Mouse (Mus musculus): ENCODE data around the gene Fcho2. TPM values are rescaled to one million over a fixed set of nuclear protein-coding genes. Genes with fewer than 3 reads are reported as not detected.

The Fcho2 gene
- total RNA-seq, 2 experiments from 2014 or later: 36.8 to 43.1 TPM

DNA sequence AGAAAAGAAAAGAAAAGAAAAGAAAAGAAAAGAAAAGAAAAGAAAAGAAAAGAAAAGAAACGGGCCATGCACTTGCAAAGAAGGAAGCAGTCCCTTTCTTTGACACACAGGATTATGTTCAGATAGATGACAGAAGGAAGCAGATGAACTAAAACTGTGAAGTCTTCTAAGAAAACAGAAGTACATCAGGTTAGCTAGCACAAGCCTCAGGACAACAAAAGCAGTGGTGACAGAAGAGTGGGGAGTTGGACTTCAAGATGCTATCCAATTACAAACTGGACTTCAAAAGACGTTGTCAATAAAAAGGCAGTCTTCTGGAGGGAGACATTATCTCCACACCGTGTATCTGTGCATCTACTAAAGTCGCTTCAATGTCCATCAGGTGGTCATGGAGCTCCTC is 3.0 kb downstream of the Fcho2 start:
- intact Hi-C loops (cut with DNase I): no loop called here

DNA sequence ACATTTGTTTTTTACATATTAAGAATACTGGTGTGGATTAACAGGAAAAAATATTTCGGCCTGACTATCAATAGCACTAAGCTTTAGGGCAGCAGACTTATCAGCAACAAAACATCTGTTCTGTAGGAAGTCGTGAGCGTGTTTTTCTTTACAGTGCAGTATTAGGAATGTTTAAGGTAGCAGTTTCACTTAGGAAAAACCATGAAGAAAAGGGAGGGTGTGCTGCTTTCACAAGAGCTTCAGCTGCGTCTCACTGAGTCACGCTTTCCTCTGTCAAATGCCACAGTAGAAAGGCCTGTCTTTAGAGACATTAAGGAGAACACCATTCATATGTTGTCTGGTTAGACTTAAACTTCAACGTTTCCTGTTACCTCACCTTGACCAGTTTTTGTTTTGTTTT is 5.1 kb downstream of the Fcho2 start:
- intact Hi-C loops (cut with DNase I): no loop called here

More for the DNA sequence above, 3.0 kb downstream of the Fcho2 start:
- no peak for DNase-seq (ENCODE audit: low spot score in 2 of 2)

DNA sequence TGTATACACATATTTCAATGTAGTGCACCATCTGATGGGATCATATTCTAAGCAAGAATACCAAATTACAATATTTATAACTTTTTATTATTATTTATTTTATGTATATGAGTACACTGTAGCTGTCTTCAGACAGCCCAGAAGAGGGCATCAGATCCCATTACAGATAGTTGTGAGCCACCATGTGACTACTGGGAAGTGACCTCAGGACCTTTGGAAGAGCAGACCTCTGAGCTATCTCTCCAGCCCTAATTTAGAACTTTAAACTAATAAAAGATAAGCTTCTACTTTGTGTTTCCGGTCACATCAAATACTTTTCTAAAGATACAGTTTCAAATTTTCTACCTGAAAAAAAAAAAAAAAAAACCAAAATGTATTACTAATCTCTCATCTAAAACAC is 6.2 kb downstream of the Fcho2 start:
- intact Hi-C loops (cut with DNase I): no loop called here
- DNase-seq (ENCODE audit: low spot score in 2 of 2): no peak

More for the DNA sequence above, 5.1 kb downstream of the Fcho2 start:
- peak in 1 of 2 experiments; percentile 55 for DNase-seq (ENCODE audit: low spot score in 2 of 2)

DNA sequence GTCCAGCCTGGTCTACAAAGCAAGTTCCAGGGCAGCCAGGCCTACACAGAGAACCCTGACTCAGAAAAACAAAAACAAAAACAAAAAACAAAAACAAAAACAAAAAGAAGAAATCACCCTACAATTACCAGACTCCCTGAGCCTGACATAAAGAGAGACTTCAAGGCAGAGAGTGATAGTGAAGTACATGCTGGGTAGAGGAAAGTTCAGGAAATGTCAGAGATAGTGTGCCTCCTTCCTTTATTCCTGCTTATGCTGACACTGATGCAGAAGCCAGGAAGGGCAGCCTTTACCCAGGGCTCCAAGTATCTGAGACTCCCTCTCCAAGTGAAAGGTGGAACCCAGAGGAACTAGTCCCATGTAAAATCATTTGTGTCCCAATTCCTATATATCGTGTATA is 10.8 kb downstream of the Fcho2 start:
- no peak for DNase-seq (ENCODE audit: low spot score in 2 of 2)

DNA sequence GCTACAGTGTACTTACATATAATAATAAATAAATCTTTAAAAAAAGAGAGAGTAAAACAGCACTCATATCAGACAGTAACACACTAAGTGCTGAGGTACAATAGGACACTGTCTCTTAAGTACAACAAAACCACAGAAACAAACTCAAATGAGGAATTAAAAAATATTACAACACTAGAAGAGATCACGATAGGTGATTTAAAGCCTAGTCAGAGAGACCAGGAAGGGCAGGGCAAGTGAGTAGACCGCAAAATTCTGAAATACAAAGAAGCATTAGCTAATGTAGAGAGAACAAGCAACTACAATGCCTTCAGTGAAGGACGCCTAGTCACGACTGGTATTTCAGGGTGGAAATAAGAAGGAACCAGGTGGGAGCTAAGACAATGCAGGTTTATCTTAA is 11.6 kb downstream of the Fcho2 start:
- intact Hi-C loops (cut with DNase I): no loop called here
- DNase-seq (ENCODE audit: low spot score in 2 of 2): no peak

More for the DNA sequence above, 10.8 kb downstream of the Fcho2 start:
- intact Hi-C loops (cut with DNase I): no loop called here

DNA sequence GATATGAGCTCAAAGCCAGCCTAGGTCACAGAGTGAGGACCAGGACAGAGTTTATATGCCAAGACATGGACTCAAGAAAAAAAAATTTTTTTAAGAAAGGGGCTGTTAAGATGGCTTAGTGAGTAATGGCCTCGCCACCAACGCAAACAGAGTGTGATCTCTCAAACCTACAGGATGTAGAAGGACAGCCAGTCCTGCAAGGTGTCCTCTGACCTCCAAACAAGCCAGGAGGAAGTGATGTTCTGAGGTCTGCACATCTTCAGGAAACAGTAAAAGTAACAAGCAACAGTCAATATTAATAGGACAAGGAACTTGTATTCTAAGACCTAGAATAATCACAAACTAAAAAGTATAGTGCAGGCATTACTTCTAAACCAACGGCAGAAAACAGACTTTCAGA is 12.3 kb downstream of the Fcho2 start:
- intact Hi-C loops (cut with DNase I): no loop called here
- DNase-seq (ENCODE audit: low spot score in 2 of 2): no peak

DNA sequence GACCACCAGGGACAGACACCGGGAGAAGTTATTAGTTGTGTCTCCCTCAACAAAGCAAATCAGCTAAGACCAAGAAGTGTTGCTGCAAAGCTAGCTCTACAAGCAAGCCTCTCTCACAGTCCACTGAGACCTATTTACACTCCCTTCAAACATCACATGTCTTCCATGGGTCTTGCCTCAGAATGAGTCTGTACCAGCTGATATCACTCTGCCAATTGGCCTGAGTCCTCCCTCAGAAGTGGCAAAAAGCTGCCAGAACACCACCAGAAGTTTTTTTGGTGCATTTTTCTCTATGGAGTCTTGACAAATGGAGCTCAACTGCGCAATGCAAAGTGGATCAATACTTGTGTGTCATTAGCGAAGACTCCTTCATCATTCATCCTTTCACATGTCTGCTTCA is 19.7 kb downstream of the Fcho2 start:
- DNase-seq (ENCODE audit: low spot score in 2 of 2): no peak
- intact Hi-C loops (cut with DNase I): no loop called here

DNA sequence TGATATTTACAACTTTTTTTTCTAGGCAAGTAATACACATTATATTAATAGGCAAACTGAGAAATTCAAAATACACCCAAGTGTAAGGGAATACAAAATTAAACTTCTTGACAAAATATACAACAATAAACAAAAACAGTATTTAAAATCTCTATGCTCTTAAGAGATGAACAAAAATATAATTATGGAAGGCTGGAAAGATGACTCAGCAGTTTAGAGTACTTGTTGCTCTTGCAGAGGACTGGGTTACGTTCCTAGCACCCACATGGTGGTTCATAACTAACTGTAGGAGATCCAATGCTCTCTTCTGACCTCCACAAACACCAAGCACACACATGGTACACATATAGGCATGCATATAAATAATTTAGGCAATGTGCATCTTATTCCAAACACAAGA is 22.4 kb downstream of the Fcho2 start:
- DNase-seq (ENCODE audit: low spot score in 2 of 2): no peak
- intact Hi-C loops (cut with DNase I): no loop called here

DNA sequence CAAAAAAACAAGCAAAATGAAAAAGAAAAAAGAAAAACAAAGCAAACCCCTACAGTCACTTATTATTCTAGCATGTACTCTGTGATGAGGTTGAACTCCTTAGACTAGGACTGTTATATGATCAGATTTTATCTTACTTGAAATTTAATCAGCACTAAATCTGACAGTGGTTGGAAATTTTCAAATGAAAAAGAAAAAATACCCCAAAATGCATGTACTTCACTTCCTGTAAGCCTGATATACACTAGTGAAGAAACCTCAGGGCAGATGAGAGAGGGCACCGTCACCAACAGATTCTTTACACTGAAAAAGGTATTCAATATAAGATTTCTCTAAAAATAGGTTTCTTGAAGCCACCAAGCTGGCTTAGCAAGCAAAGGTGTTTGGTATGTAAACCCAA is 23.6 kb downstream of the Fcho2 start:
- intact Hi-C loops (cut with DNase I): no loop called here
- no peak for DNase-seq (ENCODE audit: low spot score in 2 of 2)

DNA sequence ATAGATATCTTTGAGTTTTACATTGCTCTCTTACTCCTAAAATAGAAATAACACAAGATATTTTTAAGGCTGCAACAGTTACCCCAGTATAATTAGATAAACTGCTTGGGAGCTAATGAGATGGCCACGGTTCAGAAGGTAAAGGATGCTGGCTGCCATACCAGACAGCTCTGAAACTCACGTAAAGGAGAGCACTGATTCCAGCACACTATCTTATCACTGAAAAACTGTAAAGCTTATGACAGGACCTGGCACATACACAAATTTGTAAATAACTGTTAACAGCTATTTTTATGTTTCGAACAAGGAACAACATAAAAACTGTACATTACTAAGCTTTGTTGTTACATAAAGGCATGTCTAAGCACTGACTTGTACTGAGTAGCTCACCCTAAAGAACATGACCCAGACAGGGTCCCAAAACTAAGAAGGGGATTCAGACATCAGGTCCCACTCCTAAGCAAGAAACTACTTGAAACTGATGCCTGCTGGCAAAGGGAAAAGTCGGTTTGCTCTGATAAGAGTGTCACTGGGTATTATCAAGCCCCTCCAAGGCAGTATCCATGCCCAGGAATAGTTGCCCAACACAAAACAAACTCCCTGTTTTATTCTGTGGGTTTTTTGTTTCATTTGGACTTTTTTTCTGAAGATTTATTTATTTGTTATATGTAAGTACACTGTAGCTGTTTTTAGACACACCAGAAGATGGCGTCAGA is 28.1 kb downstream of the Fcho2 start:
- intact Hi-C loops (cut with DNase I): no loop called here
- DNase-seq (ENCODE audit: low spot score in 2 of 2): no peak

DNA sequence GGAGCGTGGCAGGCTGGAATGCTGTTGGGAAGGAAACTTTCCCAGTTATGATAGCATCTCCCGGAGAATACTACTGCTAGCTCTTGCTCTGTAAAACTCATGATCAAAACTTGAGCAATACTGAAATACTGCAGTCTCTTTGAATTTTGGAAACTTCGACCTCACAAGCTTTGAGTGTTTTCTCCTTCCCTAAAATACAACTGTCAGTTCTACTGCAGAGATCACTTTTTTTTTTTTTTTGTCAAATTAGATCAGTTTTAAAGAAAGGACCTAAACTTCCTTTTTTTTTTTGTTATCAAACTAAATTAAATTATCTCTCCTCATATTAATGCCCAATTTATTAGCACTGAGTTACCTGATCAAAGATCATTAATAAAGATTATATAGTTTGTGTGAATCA is 37.3 kb downstream of the Fcho2 start:
- no peak for DNase-seq (ENCODE audit: low spot score in 2 of 2)
- intact Hi-C loops (cut with DNase I): no loop called here

DNA sequence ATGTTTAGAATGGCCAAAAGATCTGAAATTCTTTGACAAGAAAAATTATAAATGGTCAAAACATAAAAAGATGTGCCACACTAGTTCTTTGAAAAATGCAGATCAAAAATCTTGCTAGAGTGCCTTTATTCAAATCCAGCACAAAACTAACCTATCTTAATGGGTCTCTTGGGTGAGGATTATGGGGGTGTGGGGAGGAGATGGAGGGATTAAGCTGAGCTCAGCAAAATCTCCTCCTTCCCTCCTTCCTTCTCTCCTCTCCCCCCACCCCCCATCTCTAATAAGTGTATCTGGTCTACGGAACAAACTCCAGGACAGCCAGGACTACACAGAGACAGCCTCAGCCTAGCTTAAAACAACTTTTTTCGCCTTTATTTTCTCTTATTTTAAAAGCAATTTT is 43.8 kb downstream of the Fcho2 start:
- DNase-seq (ENCODE audit: low spot score in 2 of 2): no peak
- intact Hi-C loops (cut with DNase I): no loop called here

DNA sequence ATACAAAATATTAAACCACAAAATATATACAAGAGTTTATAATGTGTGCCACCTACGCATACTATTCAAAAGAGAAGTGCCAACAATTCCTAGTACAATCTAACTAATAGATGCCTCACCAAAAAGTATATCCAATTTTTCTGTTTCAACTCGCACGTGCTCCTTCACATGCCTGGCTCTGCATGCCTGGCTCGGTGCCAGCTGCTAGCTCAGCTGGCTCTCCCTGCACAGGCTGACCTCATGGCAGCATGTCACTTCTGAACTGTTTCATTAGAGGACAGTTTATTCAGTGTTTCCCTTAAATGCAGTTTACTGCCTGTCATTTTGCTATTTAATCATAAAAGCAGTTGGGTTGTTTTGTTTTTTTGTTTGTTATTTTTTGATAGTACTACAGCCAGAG is 46.9 kb downstream of the Fcho2 start:
- intact Hi-C loops (cut with DNase I): no loop called here
- peak; percentile 13 to 15 for DNase-seq (ENCODE audit: low spot score in 2 of 2)

DNA sequence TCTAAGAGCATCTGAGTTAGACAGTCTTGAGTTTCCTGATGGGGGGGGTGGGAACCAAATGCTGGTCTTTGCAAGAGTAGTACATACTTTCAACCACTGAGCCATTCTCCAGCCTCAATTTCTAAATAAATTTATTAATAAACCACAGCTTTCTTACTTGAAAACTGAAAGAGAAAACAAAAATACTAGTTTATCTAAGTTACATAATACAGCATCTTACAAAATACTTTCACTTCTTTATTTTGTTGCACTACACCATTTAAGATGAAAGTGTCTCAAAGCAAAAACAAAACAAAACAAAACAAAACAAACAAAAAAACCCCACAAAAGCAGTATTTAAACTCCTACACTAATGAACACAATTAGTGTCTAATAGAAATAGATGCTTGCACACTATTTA is 53.5 kb downstream of the Fcho2 start:
- DNase-seq (ENCODE audit: low spot score in 2 of 2): no peak

DNA sequence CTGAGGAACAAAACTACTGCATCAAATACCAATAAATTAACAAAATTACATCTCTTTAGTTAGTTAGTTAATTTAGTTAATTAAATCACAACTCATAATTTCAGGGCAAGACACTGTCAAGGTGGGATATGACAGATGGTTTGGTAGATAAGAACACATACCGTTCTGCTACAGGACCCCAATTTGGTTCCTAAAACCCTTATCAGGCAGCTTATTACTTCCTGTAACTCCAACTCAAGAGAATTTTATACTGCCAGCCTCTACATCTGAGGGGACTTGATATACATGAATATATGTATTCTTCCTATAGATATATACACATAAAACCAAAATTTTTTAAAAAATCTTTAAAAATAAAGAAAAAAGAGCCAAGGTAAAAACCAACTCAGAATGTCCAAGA is 59.4 kb downstream of the Fcho2 start:
- intact Hi-C loops (cut with DNase I): no loop called here
- DNase-seq (ENCODE audit: low spot score in 2 of 2): no peak

More for the DNA sequence above, 53.5 kb downstream of the Fcho2 start:
- intact Hi-C loops (cut with DNase I): no loop called here

DNA sequence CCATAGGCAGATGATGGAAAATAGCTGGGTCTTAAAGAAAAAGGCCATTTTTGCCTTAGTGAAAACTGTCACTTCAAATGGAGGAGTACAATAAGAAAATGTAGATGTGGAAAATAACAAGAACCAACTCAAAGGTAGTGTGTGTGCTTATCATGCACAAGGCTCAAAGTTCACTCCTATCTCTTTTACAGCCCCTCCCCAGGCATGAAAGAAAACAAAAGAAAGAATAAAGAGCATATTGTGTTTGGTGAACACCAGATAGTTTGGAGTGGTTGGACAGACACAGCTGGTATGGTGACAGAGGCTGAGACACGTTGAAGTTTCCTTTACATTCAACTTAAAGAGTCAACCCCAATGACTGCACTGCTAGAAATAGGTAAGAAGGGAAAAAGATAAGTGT is 70.6 kb downstream of the Fcho2 start:
- DNase-seq (ENCODE audit: low spot score in 2 of 2): no peak
- intact Hi-C loops (cut with DNase I): no loop called here

DNA sequence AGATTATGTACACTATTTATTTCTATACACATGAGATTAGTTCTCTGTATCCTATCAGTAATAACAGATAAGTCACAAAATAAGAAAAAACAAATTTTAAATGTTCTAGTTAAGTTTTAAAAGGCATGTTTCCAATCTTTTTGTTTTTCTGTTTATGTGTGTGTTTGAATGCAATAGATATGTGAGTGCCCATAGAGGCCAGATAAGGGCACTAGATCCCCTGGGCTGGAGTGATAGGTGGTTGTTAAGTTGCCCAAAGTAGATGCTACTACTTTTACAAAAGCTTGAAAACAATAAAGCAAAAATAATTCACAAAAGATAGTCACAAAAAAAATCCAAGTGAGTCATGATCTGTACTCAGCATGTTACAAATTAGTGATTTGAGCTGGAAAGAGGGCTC is 71.4 kb downstream of the Fcho2 start:
- intact Hi-C loops (cut with DNase I): no loop called here
- DNase-seq (ENCODE audit: low spot score in 2 of 2): no peak

DNA sequence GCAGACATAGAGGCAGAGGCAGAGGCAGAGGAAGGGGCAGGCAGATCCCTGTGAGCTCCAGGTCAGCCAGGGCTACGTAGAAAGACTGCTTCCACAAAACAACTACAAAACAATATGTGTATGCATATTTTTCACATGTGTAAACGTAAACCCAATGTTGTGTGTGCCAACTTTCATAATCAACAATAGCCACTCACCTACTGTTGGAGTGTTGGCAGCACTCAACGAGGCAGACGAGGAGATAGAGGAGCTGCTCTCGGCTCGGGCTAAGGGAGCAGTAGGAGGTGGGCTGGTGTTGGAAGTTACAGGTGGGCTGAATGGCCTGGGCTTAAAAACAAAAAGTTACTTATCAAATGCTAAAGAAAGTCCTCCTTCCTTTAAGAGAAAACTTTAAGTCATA is 72.0 kb downstream of the Fcho2 start:
- no peak for DNase-seq (ENCODE audit: low spot score in 2 of 2)
- intact Hi-C loops (cut with DNase I): no loop called here

DNA sequence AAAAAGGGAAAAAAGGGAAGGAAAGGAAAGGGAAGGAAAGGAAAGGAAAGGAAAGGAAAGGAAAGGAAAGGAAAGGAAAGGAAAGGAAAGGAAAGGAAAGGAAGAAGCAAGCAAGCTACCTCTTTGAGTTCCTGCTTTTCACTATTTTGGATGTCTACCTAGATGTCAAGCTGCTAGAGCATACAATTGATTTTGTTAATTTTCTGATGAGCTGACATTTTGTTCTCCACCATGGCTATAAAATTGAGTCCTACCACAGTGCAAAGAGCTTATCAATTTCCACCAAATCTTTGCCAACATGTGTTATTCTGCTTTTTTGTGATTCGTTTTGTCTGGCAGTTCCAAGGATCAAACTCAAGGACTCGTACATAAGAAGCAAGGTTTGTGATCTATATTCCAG is 77.0 kb downstream of the Fcho2 start:
- intact Hi-C loops (cut with DNase I): no loop called here
- no peak for DNase-seq (ENCODE audit: low spot score in 2 of 2)

DNA sequence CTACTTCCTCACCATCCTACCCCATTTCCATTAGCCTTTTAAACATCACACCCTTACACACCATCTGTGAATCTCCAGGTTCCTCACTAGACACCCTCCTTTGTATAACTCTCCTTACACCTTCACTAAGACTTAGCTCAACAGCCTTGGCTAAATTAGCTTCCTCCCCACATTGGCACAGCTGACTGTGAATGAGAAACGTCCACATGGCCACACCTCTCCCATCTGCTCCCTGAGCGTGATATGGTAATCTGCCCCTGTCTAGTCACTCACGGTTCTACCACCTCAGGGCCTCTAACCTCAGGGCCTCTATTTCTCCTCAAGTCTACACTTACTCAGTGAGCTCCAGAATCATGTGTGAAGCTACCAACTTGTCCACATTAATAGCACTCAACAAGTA is 82.0 kb downstream of the Fcho2 start:
- intact Hi-C loops (cut with DNase I): no loop called here
- DNase-seq (ENCODE audit: low spot score in 2 of 2): peak in 1 of 2 experiments; percentile 54

DNA sequence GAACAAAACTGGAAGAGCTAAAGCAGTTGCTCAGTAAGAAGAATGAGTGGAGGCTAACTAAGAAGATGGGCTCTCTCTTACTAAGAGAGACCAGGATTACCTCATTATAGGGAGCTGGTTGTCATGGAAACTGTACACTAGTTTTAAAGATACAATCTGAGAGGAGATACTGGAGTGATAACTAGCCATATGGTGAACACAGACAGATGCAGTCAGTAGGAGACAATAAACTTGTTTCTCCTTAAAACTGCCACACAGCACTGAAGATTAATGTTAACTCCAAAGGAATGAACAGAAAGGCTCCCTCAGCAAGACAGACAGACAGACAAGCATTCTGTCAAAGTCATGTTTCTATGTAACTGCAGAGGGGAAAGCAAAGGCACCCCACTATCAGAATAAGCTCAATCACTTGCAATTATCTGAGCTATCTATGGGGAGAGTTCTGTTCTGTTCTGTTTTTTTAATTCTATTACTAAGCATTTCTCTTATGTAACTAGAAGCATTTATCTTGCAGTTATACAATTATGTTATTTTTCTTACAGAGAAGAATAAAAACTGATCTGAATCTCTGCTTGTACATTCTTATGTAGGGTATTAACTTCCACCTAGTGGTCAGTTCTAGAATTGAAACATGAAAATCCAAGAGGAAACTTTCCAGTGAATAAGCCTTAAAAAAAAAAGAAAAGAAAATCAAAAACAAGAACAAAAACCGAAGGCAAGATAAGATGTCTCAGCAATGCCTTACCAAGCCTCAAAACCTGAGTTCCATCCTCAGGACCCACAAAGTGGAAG is 85.8 kb downstream of the Fcho2 start:
- intact Hi-C loops (cut with DNase I): loop anchor here (5.0 to 10.0 kb wide), 2 partner anchors 88 to 415 kb away; partner anchors contain the start of genes Btf3 and Fcho2
- DNase-seq (ENCODE audit: low spot score in 2 of 2): peak in 1 of 2 experiments; percentile 59

Data from left cerebral cortex, postnatal 25 days (tissue).